Mouse (Mus musculus) C2C12 (cell line): ENCODE data around the gene Ints7. TPM values are rescaled to one million over a fixed set of nuclear protein-coding genes. Genes with fewer than 3 reads are reported as not detected.

Source experiments
- H3K27me3 ChIP-seq: one replicate; pipeline ENCODE4 v1.6.1; 2011; ENCODE audit not compliant: control insufficient read depth, insufficient read depth, insufficient read length
- H3K36me3 ChIP-seq: one replicate; pipeline ENCODE4 v1.6.1; 2011; ENCODE audit not compliant: control insufficient read depth, insufficient read depth
- H3K4me3 ChIP-seq: one replicate; pipeline ENCODE4 v1.5.1; 2011; ENCODE audit warnings: mild to moderate bottlenecking, control low read depth; ENCODE audit not compliant: poor library complexity, insufficient read depth, severe bottlenecking
- H3K79me2 ChIP-seq: one replicate; pipeline ENCODE4 v1.6.1; 2011; ENCODE audit not compliant: control insufficient read depth, insufficient read depth
- H3K79me3 ChIP-seq: one replicate; pipeline ENCODE4 v1.6.1; 2011; ENCODE audit warnings: low read depth, control low read depth
- H3ac ChIP-seq: one replicate; pipeline ENCODE3; 2011; ENCODE audit warnings: low read depth; ENCODE audit not compliant: control insufficient read depth, insufficient read length
- CEBPB ChIP-seq: IDR thresholded peaks from one replicate; pipeline ENCODE4 v1.6.1; 2011; ENCODE audit warnings: low read depth, mild to moderate bottlenecking, control low read depth, moderate library complexity
- CTCF ChIP-seq: IDR thresholded peaks from one replicate; pipeline ENCODE4 v1.5.1; 2011; ENCODE audit not compliant: control insufficient read depth, insufficient read depth, insufficient read length
- FOSL1 ChIP-seq: IDR thresholded peaks from one replicate; pipeline ENCODE4 v1.8.0; 2011; ENCODE audit warnings: mild to moderate bottlenecking, low read length; ENCODE audit not compliant: poor library complexity, insufficient read depth, severe bottlenecking
- MAX ChIP-seq: IDR thresholded peaks from one replicate; pipeline ENCODE4 v1.6.1; 2011; ENCODE audit warnings: mild to moderate bottlenecking, control low read depth
- MYOD1 ChIP-seq: IDR thresholded peaks from one replicate; pipeline ENCODE4 v1.6.1; 2011; ENCODE audit warnings: low read depth; ENCODE audit not compliant: control insufficient read depth, insufficient read length
- MYOG ChIP-seq: IDR thresholded peaks from one replicate; pipeline ENCODE4 v1.6.1; 2011; ENCODE audit not compliant: control insufficient read depth, insufficient read length; ENCODE audit errors: extremely low read depth
- USF1 ChIP-seq: IDR thresholded peaks from one replicate; pipeline ENCODE4 v1.6.1; 2011; ENCODE audit warnings: low read depth, mild to moderate bottlenecking, control low read depth, moderate library complexity
- polyA plus RNA-seq: library from polyadenylated mRNA; unstranded; fragments of >200 nt; fragmentation: generic; extraction: Trizol; gene quantifications from one replicate; pipeline ENCODE4 v1.2.1, GENCODE M21; 2012; ENCODE audit warnings: missing spikeins

The Ints7 gene
- polyA plus RNA-seq, 1 experiment, result 24.1 TPM

- Histone ChIP-seq H3K79me2 (peaks cover 94% of the 10 kb centered on the region), H3K36me3 (peaks cover 20% of the 10 kb centered on the region), H3K4me3 (peak overlapping the region; percentile 70), H3K79me3 (peaks cover 81% of the 10 kb centered on the region), H3ac (peak overlapping the region; percentile 93), H3K27me3 (no peaks in the 10 kb centered on the region)
- TF ChIP-seq USF1, result no peak
- TF ChIP-seq MYOG, result no peak
- TF ChIP-seq CTCF, result no peak
- no peak for TF ChIP-seq FOSL1
Observed at GRCm38 (mm10) chr1:191573906-191574639, 1.4 kb upstream of the Ints7 start.

GRCm38 (mm10) chr1:191574871-191575457 lies 472 bp upstream of the Ints7 start:
- peaks cover 23% of the 10 kb centered on the region for H3K36me3 ChIP-seq
- peak overlapping the region; percentile 70 for H3K4me3 ChIP-seq
- peaks cover 94% of the 10 kb centered on the region for H3K79me2 ChIP-seq
- H3K27me3 ChIP-seq, result no peaks in the 10 kb centered on the region
- H3K79me3 ChIP-seq, result peaks cover 82% of the 10 kb centered on the region
- TF ChIP-seq USF1 (no peak), MYOG (no peak), FOSL1 (no peak), MAX (peak; percentile 61)
- H3ac ChIP-seq, result peak overlapping the region; percentile 93

- H3K79me3 ChIP-seq, result peaks cover 56% of the 10 kb centered on the region
- H3ac ChIP-seq, result no peak overlapping the region
- H3K79me2 ChIP-seq, result peaks cover 73% of the 10 kb centered on the region
- H3K4me3 ChIP-seq, result no peak overlapping the region
- peaks cover 25% of the 10 kb centered on the region for H3K36me3 ChIP-seq
- H3K27me3 ChIP-seq, result no peaks in the 10 kb centered on the region
- TF ChIP-seq CEBPB, result no peak
- TF ChIP-seq MYOD1, result no peak
- no peak for TF ChIP-seq MYOG
- TF ChIP-seq MAX, result no peak
- TF ChIP-seq CTCF, result no peak
- no peak for TF ChIP-seq USF1
- TF ChIP-seq FOSL1, result no peak
Observed at GRCm38 (mm10) chr1:191579524-191579923, 4.1 kb downstream of the Ints7 start.

DNA sequence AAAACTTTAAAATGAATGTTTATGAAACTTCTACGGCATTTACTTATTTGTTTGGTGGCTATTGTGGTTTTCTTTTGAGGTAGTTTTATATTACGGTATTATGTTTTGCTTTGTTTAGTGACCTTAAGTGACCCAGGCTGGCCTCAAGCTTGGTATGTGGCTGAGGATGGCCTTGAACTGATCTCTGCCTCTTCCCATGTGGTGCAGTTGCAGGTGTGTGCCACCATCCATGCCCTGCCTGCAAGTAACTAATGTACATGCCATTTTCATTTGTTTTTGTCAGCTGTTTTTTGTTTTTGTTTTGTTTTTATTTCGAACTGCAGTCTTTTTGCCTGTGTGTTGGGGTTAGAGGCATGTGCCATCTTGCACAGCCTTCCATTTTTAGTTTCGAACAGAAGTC lies 6.2 kb downstream of the Ints7 start:
- Histone ChIP-seq H3K79me2 (peaks cover 58% of the 10 kb centered on the region), H3K36me3 (peaks cover 31% of the 10 kb centered on the region), H3K27me3 (no peaks in the 10 kb centered on the region), H3K4me3 (no peak overlapping the region), H3ac (no peak overlapping the region), H3K79me3 (peaks cover 47% of the 10 kb centered on the region)
- TF ChIP-seq MAX (no peak), MYOG (no peak), FOSL1 (no peak)

DNA sequence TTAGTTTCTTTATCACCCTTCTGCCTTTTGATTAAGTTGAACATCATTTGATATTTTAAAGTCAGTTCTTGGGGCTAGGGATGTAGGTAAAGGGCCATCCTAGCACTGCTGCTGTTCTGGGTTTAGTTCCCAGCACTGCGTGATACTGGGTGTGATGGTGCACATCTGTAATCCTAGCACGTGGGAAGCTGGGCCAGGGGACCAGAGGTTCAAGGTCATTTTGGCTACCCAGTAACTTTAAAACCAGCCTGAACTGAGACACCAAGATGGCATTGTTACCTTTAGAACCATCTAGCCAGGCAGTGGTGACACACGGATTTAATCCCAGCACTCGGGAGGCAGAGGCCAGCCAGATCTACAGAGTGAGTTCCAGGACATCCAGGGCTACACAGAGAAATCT lies 8.4 kb downstream of the Ints7 start:
- Histone ChIP-seq H3K4me3 (no peak overlapping the region), H3K79me2 (peaks cover 36% of the 10 kb centered on the region), H3K79me3 (peaks cover 27% of the 10 kb centered on the region), H3ac (no peak overlapping the region), H3K36me3 (peaks cover 47% of the 10 kb centered on the region), H3K27me3 (no peaks in the 10 kb centered on the region)
- TF ChIP-seq MAX (no peak), USF1 (no peak), MYOG (no peak), CEBPB (no peak), FOSL1 (no peak), CTCF (no peak), MYOD1 (no peak)

DNA sequence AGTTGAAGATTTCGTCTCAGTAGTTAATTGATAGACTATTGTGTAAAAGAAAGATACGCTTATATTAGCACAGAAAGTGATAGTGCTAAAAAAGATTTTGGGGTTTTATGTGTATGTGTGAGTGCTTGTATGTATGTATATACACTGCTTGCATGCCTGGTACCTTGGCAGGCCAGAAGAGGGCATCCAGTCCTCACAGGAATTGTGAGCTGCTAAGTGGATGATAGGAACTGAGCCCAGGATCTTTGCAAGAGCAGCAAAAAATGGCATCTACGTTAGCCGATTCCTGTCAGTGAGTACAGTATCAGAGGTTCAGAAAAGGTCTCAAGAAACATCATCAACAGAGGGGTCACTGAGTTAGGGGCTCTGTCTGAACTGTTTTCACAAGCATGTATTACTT lies 9.0 kb downstream of the Ints7 start:
- TF ChIP-seq MYOD1 (no peak), USF1 (no peak), MYOG (no peak), MAX (no peak), FOSL1 (no peak), CTCF (no peak), CEBPB (no peak)
- Histone ChIP-seq H3ac (no peak overlapping the region), H3K79me3 (peaks cover 21% of the 10 kb centered on the region), H3K36me3 (peaks cover 48% of the 10 kb centered on the region), H3K4me3 (no peak overlapping the region), H3K27me3 (no peaks in the 10 kb centered on the region), H3K79me2 (peaks cover 30% of the 10 kb centered on the region)
